Mouse (Mus musculus) adrenal gland, adult 10 weeks (tissue): ENCODE data around the gene Gm6121. TPM values are rescaled to one million over a fixed set of nuclear protein-coding genes. Genes with fewer than 3 reads are reported as not detected.

Source experiments
- polyA plus RNA-seq: library from polyadenylated mRNA; stranded (reverse); fragments of 350-450 nt; fragmentation: Illumina TruSeq; extraction: RNeasy Lipid Tissue Mini Kit (QIAGEN cat#74804); gene quantifications from one replicate; pipeline ENCODE4 v1.2.3, GENCODE M21; 2014; ENCODE audit warnings: low read depth, low replicate concordance

The Gm6121 gene
- not detected for polyA plus RNA-seq

DNA sequence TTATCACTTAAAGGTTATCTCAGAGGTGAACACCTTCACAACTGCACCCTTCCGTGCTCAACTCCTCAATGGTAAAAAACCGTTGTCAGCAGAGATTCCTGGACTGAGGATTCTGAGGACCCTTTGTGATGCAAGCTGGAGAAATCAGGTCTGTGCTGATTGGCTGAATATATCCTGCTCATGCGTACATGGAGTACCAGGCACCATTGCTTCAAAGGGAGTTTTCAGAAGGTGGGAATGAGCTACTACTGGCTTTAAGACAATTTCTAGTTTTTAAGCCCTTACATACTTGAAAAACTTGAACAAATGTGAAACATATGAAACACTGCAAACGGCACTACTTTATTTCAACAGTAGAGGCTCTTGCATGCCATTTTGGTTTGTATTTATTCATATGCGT is at the start of gene Gm6121:
TSS of gene Gm6121 (minus strand) at position 101 of the 400 bp plus-strand sequence.

Other genes starting within 250 kb of the Gm6121 start
- not detected for gene Gm14525, start 233.1 kb downstream of the Gm6121 start, polyA plus RNA-seq